Mouse (Mus musculus): ENCODE results near the gene Ccnl1. TPM values are rescaled to one million over a fixed set of nuclear protein-coding genes. Genes with fewer than 3 reads are reported as not detected.
A peak's percentile ranks its signal among the peaks of the same experiment; 100 is the strongest.

The Ccnl1 gene
- total RNA-seq, 2 experiments from 2014 or later = 89.0 to 102 TPM

DNA sequence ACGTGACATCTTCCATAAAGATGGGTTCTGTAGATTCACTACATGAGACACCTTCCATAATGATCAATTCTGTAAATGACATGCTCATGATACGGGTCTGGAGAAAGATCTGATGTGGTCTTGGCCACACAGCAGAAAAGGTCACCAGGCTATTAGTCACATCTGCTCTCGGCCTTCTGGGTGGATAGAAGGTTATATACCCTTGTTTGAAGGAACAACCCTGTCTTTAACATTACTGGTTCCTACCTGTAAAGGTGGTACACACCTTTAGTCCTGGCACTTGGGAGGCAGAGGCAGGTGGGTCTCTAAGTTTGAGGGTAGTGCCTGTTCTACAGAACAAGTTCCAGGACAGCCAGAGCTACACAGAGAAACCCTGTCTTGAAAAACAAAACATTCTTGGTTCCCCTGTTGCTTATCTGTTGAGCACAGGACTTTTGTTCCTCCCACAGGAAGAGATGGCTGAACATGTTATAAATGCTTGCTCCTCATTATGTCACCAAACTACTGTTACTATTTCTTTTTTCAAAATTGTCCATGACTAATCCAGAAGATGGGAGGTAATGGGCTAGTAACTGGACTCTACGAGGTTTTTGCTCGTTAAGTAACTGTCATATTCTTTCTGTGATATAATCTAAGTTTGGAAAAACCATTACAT, 2.4 kb upstream of the Ccnl1 start:
- DNase-seq (ENCODE audit: low spot score in 2 of 2) = no peak

GRCm38 (mm10) chr3:65959416-65960001, 1.5 kb upstream of the Ccnl1 start:
- no peak for DNase-seq (ENCODE audit: low spot score in 2 of 2)

- DNase-seq (ENCODE audit: low spot score in 2 of 2) = no peak
These were observed 764 bp upstream of the Ccnl1 start for GRCm38 (mm10) chr3:65958840-65959185.

DNA sequence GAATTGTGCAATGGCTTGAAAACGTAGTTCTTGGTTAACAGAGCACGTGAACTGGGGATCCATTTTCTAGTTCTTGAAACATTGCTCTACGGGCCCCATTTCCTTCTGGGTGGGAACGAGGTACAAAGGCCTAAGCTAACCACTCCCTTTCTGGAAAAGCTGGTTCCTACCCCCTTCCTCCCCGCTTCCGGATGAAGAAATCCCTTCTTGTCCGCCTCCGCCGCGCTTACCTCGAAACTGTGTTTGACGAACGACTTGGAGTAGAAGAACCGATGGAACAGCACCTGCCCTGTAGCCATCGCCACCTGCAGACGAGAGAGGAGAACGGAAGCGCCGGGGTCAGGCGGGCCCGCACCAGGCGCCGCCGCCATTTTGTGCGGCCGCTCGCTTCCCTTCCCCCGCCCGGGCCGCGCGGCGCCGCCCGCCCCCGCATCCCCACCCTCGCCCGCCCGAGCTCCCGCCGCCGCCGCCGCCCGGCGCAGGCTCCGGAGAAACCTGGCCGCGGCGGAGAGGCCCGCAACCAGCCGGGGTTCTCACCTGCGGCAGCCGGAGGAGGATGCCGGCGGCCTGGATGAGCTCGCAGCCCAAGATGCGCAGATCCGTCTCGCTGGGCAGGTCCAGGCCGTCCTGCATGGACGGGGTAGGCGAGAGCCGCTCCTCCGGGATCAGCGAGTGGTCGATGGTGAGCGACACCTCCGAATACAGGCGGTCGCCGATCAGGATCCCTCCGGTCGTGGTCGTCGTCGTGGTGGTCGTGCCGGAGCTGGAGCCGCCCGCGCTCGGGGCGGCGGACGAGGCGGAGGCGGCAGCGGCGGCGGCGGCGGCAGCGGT, 563 bp downstream of the Ccnl1 start:
- peak; percentile 38 to 48 for DNase-seq (ENCODE audit: low spot score in 2 of 2)

DNA sequence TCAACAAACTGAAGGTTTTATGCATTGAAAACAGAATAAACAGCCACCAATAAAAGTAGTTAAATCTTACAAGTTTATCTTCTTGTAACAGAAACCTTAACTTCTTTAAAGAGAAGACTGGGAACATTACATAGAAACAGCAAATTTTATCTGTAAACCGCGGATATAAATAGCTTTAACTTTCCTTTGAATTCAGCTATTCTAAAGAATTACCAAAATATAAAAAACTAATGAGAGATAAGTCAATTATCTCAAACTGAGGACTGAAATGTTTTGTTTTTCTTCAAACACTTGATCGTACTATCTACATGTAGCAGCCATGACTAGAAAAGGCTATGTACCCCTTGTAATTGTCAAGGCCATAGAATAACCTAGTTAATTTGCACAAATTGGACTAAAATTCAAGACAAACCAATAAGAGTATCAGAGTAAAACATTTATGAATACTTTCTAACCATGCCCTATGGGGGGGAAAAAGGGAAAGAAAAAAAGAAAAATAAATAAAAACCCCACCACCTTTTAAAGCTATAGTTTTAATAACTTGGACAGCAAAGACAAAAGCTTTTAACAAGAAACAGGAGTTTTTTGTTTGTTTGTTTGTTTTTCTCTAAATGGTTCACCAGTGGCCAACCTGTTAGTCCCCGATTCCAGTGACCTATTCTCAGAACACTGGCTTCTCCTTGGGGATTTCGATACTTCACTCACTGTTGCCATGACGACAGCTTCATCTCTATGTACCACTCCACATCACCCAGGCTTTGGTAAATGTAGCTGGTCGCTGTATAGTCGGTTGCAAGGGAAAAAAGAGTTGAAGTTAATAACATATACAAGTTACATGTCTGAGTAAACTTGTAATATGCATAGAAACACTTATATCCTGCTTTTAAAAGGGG, 3.3 kb downstream of the Ccnl1 start:
- DNase-seq (ENCODE audit: low spot score in 2 of 2) = no peak

DNA sequence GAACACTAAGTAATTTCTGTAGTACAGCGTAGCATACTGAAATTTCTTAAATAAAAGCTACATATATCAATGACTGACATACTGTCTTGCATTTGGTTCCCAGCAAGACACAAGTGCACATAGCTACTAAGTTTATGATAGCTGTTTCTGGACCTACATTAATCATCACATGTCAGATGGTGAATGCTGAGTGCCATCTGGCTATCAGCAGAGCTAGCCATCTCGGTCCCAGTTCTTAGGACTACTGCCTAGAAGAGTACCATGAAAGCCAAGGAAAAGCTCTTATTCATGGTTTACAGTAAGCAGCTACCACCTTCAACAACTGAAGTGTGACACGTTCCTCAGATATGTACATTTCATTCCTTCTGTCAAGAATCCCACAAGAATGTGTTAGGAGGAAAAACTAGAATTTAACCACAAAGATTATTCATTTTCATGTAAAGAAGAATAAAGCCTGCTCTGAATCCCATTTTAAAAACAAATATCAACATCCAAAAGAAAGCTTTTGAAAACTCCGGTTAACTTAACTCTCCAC, 7.2 kb downstream of the Ccnl1 start:
- DNase-seq (ENCODE audit: low spot score in 2 of 2) = no peak

GRCm38 (mm10) chr3:65950304-65950703, 7.7 kb downstream of the Ccnl1 start:
- DNase-seq (ENCODE audit: low spot score in 2 of 2) = no peak

DNA sequence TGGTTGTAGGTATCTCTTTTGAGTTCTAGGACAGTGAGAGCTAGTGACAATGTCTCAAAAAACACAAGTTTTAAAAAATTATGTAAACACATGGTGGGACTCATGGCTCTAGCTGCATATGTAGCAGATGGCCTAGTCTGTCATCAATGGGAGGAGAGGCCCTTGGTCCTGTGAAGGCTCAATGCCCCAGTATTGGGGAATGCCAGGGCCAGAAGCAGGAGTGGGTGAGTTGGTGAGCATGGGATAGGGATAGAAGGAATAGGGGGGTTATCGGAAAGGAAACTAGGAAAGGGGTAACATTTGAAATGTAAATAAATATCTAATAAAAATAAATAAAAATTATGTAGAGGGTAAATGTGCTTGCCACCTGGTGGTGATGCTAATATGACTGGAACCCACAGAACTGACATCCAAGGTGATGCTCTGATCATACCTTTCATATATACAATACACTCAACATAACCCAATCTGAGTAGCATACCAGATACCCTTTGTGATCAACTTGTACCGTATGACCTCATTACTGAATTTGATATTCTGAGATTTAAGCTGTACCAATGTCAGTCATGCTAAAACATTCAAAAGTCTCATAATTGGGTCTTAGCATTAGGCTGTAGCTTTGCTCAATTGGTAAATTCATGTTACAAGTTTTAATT, 12.6 kb downstream of the Ccnl1 start:
- DNase-seq (ENCODE audit: low spot score in 2 of 2) = no peak

DNA sequence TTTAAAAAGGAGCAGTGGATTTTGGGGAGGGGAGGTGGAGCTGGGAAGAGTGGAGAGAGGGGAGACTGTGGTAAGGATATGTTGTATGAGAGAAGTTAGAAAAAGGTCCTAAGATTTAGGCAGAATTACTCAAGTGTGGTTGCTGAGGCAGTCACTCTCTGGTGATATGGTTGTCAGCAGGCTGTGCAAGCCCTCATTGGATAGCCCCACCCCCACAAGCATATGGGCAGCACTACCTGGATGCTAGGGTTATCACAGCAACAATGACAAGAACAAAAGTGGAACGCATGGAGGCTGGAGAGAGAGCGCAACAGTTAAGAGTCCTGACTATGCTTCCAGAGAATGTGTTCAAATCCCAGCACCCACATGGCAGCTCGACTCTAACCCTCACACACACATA, 13.3 kb downstream of the Ccnl1 start:
- DNase-seq (ENCODE audit: low spot score in 2 of 2) = no peak

GRCm38 (mm10) chr3:65943453-65943852, 14.6 kb downstream of the Ccnl1 start:
- no peak for DNase-seq (ENCODE audit: low spot score in 2 of 2)

DNA sequence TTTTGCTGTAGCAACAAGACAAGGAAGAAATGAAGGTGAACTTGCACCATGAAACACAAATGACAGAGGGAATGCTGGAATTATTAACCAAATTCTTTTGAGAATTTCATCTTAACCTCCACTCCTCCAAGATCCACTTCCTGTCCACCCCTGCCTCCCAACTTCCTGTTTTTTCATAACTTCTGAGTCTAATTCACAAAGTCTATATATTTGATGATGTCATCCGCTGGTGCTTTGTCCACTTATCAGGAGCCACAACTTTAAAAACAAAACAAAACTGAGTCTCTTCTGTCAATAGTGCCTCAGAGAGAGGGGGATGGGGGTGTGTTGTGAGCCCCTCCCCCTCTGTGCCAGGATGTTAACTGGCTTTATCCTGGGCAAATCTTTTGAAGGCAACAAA, 17.0 kb downstream of the Ccnl1 start:
- no peak for DNase-seq (ENCODE audit: low spot score in 2 of 2)

DNA sequence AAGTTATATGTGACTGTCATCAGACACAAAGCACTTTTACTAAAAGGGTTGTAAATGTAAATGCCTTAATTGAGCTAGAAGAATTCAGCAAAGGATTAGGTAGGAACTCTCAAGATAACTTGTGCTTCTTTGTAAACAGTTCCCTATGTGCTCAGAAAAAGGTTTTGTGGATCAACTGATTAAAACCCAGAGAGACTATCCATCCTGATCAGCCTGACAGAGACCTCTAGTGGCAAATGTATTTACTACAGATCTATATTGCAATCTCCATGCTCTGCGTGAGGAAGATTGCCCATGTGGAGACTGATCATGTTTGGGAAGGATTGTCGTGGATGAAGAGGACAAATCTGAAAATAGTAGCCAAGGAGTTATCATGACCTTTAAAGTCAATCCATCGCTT, 19.8 kb downstream of the Ccnl1 start:
- no peak for DNase-seq (ENCODE audit: low spot score in 2 of 2)

GRCm38 (mm10) chr3:65936384-65936783, 21.7 kb downstream of the Ccnl1 start:
- DNase-seq (ENCODE audit: low spot score in 2 of 2) = no peak

- no peak for DNase-seq (ENCODE audit: low spot score in 2 of 2)
These were observed 22.9 kb downstream of the Ccnl1 start for GRCm38 (mm10) chr3:65935153-65935552.

GRCm38 (mm10) chr3:65933726-65934125, 24.3 kb downstream of the Ccnl1 start:
- DNase-seq (ENCODE audit: low spot score in 2 of 2) = peak; percentile 55 to 58

- DNase-seq (ENCODE audit: low spot score in 2 of 2) = no peak
These were observed 26.5 kb downstream of the Ccnl1 start for GRCm38 (mm10) chr3:65931542-65931941.

DNA sequence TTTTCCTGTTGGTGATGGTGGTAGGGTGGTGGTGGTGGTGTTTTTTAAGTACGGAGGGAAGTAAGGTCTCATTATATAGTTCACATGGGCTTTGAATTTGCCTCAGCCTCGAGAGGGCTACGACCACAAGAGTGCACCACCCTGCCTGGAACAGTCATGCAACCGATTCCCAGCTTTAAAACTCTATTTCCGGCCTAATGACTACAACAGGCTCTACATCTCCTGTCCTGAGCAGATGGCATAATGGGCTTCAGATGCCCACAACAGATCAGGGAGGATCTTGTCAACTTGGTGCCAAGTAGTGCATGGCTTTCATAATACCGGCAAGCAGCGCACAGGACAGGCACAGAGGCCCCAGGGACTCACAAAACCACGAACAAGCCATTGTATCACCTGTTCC, 27.4 kb downstream of the Ccnl1 start:
- no peak for DNase-seq (ENCODE audit: low spot score in 2 of 2)

- DNase-seq (ENCODE audit: low spot score in 2 of 2) = peak; percentile 50 to 51
These were observed 28.0 kb downstream of the Ccnl1 start for GRCm38 (mm10) chr3:65929821-65930633.

GRCm38 (mm10) chr3:65929304-65929783, 28.7 kb downstream of the Ccnl1 start:
- DNase-seq (ENCODE audit: low spot score in 2 of 2) = peak; percentile 70

Data from adrenal gland, adult 18-20 months (tissue).